Mouse (Mus musculus) heart, postnatal 14 days (tissue): Measurements from ENCODE around the gene Gm10639. TPM values are rescaled to one million over a fixed set of nuclear protein-coding genes. Genes with fewer than 3 reads are reported as not detected.
"Not testable (repeated sequence)": the region's sequence is repeated elsewhere in the genome, so short reads cannot be mapped to it uniquely, and the experiment has no call there.

Source experiments
- DNase-seq, 2 experiments: peaks; one replicate each; pipeline ENCODE4 v3.0.0; 2021 to 2022
- intact Hi-C: fragments of 180-260 bp; cut with DNase I; formaldehyde crosslinking; loops from one replicate; pipeline ENCODE4 v1.15.1; 2025
- total RNA-seq, 2 experiments: library from RNA; stranded (reverse); gene quantifications; 2 replicates each; pipeline ENCODE4 v1.2.3; 2021

The Gm10639 gene
- total RNA-seq, 2 experiments from 2014 or later, result not detected

- not testable (repeated sequence) for DNase-seq
- intact Hi-C loops, result loop anchor here (5.0 kb wide), 1 partner anchor 46 kb away; no protein-coding TSS in a partner anchor
These were observed 53.3 kb downstream of the Gm10639 start for GRCm38 (mm10) chr9:78343055-78343454.

GRCm38 (mm10) chr9:78345235-78345634, 55.5 kb downstream of the Gm10639 start:
- intact Hi-C loops, DNase-seq: not testable (repeated sequence)

GRCm38 (mm10) chr9:78347004-78347403, 57.3 kb downstream of the Gm10639 start:
- intact Hi-C loops, result no loop called here

GRCm38 (mm10) chr9:78348206-78349004, 58.7 kb downstream of the Gm10639 start:
- DNase-seq, intact Hi-C loops: not testable (repeated sequence)

More at GRCm38 (mm10) chr9:78347004-78347403, 57.3 kb downstream of the Gm10639 start:
- no peak for DNase-seq

- DNase-seq, intact Hi-C loops: not testable (repeated sequence)
These were observed 59.4 kb downstream of the Gm10639 start for GRCm38 (mm10) chr9:78349141-78349540.

GRCm38 (mm10) chr9:78350007-78350406, 60.3 kb downstream of the Gm10639 start:
- intact Hi-C loops, DNase-seq: not testable (repeated sequence)

- intact Hi-C loops, result no loop called here
- no peak for DNase-seq
These were observed 61.9 kb downstream of the Gm10639 start for GRCm38 (mm10) chr9:78351504-78352220.

Other genes with a start within 250 kb of the Gm10639 start
- not detected for gene Gcm1, start 238.0 kb upstream of the Gm10639 start, total RNA-seq
- gene Fbxo9, start 180.9 kb upstream of the Gm10639 start, total RNA-seq, result 10 to 100 TPM; 65.4 to 70.7 TPM
- gene Ick, start 180.7 kb upstream of the Gm10639 start, total RNA-seq, result 10 to 100 TPM; 16.2 to 16.6 TPM
- 10 to 100 TPM; 60.1 to 70.6 TPM for gene Gsta4, start 107.1 kb upstream of the Gm10639 start, total RNA-seq
- under 1 TPM in 1 of 2 experiments, not detected in 1; 0.55 TPM for gene Gsta1, start 59.3 kb upstream of the Gm10639 start, total RNA-seq
- gene Gm3776, start 32.8 kb upstream of the Gm10639 start, total RNA-seq, result not detected
- not detected for gene Omt2a, start 24.9 kb downstream of the Gm10639 start, total RNA-seq
- not detected for gene Omt2b, start 37.7 kb downstream of the Gm10639 start, total RNA-seq
- gene Gsta2, start 65.9 kb downstream of the Gm10639 start, total RNA-seq, result not detected
- not detected for gene Dppa5a, start 78.3 kb downstream of the Gm10639 start, total RNA-seq
- not detected for gene Ooep, start 88.8 kb downstream of the Gm10639 start, total RNA-seq
- gene Ddx43, start 105.9 kb downstream of the Gm10639 start, total RNA-seq, result not detected
- gene Cgas, start 153.3 kb downstream of the Gm10639 start, total RNA-seq, result under 1 TPM; 0.45 to 0.68 TPM
- 10 to 100 TPM; 20.6 to 23.5 TPM for gene Mto1, start 158.3 kb downstream of the Gm10639 start, total RNA-seq
- not detected for gene Gm17324, start 158.9 kb downstream of the Gm10639 start, total RNA-seq
- 1,000 to 10,000 TPM; 1,986 to 2,287 TPM for gene Eef1a1, start 199.2 kb downstream of the Gm10639 start, total RNA-seq